Mouse (Mus musculus): ENCODE results near the gene Ptger2. TPM values are rescaled to one million over a fixed set of nuclear protein-coding genes. Genes with fewer than 3 reads are reported as not detected.

Ptger2 gene
- polyA plus RNA-seq, 1 experiment from 2014 or later = 1.7 TPM

DNA sequence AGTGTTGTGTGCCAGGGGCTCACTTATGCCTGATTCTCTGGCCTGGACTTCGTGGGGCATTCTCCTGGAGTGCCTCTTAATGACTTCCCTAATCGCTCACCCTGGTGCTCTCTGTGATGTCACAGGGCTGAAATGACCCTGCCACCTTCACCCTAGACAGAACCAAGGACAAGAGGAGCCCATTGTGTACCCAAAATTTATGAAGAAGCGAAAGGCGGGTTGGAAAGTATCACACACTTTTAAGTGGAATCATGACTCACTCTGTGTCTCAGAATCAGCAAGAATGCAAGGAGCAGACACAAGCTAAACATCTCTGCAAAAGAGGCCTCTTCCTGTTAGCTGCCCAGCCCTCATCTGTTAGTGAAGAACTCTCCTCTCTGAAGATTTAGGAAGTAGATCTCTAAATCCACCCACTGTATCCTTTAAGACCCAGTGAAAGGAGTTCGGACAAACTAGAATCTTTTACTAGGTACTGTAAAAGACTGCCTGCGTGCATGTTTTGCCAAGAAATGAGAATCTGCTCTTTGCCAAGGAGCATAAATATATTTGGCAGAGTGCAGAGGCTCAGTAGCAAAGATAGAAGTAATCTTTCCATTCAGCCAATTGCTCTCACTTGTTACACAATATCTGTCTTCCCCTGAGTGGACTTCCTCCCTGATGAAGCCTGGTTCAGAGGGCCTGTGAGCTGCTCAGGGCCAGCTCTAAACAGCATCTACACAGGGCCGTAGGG lies 61.9 kb downstream of the Ptger2 start:
- H3K36me3 ChIP-seq = no peaks in the 10 kb centered on the region

DNA sequence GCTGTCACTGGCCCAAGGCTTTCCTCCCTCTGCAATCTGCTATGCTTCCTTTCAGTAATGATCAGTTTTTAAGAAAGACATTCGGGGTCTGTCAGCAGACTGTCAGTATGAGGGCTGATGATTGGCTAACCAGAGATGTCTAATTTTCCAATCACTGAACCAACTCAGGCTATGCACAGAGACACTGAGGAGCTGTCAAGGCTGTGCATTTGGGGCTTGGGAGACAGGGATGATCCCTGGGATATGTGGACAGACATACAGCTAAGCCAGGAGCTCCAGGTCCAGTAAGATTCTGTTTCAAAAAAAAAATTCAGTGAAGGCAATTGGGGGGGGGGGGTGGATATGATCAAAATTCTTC lies 62.4 kb downstream of the Ptger2 start:
- ATAC-seq (ENCODE audit: insufficient number of reproducible peaks, insufficient read depth, low FRiP score, low TSS enrichment, low read depth) = no peak
- Histone ChIP-seq H3K4me3 (no peak overlapping the region), H3K4me1 (0 out of 2 replicates have a peak, but pooled peaks cover 9% of the 10 kb centered on the region), H3K4me2 (no peak overlapping the region), H3K27ac (peak overlapping the region; percentile 33), H3K9me3 (no peaks in the 10 kb centered on the region), H3K9ac (no peak overlapping the region), H3K36me3 (no peaks in the 10 kb centered on the region), H3K27me3 (no peaks in the 10 kb centered on the region)
- 60% methylated on average over 1 of the region's 1 CpGs for WGBS

More for the DNA sequence above, 61.9 kb downstream of the Ptger2 start:
- Histone ChIP-seq H3K4me2 (no peak overlapping the region), H3K27me3 (no peaks in the 10 kb centered on the region), H3K27ac (peak overlapping the region; percentile 33), H3K9me3 (no peaks in the 10 kb centered on the region), H3K4me3 (no peak overlapping the region), H3K9ac (no peak overlapping the region), H3K4me1 (0 out of 2 replicates have a peak, but pooled peaks cover 9% of the 10 kb centered on the region)
- ATAC-seq (ENCODE audit: insufficient number of reproducible peaks, insufficient read depth, low FRiP score, low TSS enrichment, low read depth) = no peak
- WGBS = 70% methylated on average over 7 of the region's 7 CpGs

- Histone ChIP-seq H3K27me3 (no peaks in the 10 kb centered on the region), H3K4me3 (no peak overlapping the region), H3K9ac (no peak overlapping the region), H3K27ac (no peak overlapping the region), H3K4me1 (0 out of 2 replicates have a peak, but pooled peaks cover 9% of the 10 kb centered on the region), H3K4me2 (no peak overlapping the region), H3K9me3 (no peaks in the 10 kb centered on the region), H3K36me3 (no peaks in the 10 kb centered on the region)
- 47% methylated on average over 7 of the region's 7 CpGs for WGBS
- ATAC-seq (ENCODE audit: insufficient number of reproducible peaks, insufficient read depth, low FRiP score, low TSS enrichment, low read depth) = no peak
Measured at GRCm38 (mm10) chr14:45051116-45051515, 63.1 kb downstream of the Ptger2 start.

MicroRNAs encoded within 50 kb of the gene (microRNA counts, 519-probe panel; counts per million panel counts)
- 236 counts per million, percentile 44 among the panel's probes with 10 or more counts for microRNA mmu-miR-327

Small RNAs within 50 kb of the gene (microRNA-seq; reads per million reads assigned to microRNA genes)
- not detected for gene Mir327

Other genes with a start within 250 kb of the Ptger2 start
- not detected in 2 replicates for gene Gm8267, start 237.9 kb upstream of the Ptger2 start, polyA plus RNA-seq (2015; fragmentation: Nextera tagmentation; extraction: Ambion mirVana)
- 0.37 and 0.61 TPM in 2 replicates for gene Ptgdr, start 128.8 kb upstream of the Ptger2 start, polyA plus RNA-seq (2015; fragmentation: Nextera tagmentation; extraction: Ambion mirVana)
- 3.3 and 4.0 TPM in 2 replicates for gene Gpr137c, start 231.5 kb downstream of the Ptger2 start, polyA plus RNA-seq (2015; fragmentation: Nextera tagmentation; extraction: Ambion mirVana)
- 16.5 and 19.6 TPM in 2 replicates for gene Txndc16, start 232.1 kb downstream of the Ptger2 start, polyA plus RNA-seq (2015; fragmentation: Nextera tagmentation; extraction: Ambion mirVana)